Mouse (Mus musculus) urinary bladder, postnatal 0 days (tissue): Measurements from ENCODE around the gene Eif4e3. TPM values are rescaled to one million over a fixed set of nuclear protein-coding genes. Genes with fewer than 3 reads are reported as not detected.

ENCODE experiments used
- polyA plus RNA-seq: library from polyadenylated mRNA; unstranded; fragments of >200 nt; fragmentation: Nextera tagmentation; extraction: Ambion mirVana; gene quantifications from 2 replicates; pipeline ENCODE4 v1.2.1, GENCODE M21; 2015

Eif4e3 gene
- polyA plus RNA-seq = 11.2 and 12.3 TPM in 2 replicates

GRCm38 (mm10) chr6:99666318-99667171, at the start of gene Eif4e3, which contains the start of gene Gm20696:
Gene Eif4e3, minus strand, starts transcription at chr6:99666771.
Gene Gm20696, minus strand, starts transcription at chr6:99666797.

DNA sequence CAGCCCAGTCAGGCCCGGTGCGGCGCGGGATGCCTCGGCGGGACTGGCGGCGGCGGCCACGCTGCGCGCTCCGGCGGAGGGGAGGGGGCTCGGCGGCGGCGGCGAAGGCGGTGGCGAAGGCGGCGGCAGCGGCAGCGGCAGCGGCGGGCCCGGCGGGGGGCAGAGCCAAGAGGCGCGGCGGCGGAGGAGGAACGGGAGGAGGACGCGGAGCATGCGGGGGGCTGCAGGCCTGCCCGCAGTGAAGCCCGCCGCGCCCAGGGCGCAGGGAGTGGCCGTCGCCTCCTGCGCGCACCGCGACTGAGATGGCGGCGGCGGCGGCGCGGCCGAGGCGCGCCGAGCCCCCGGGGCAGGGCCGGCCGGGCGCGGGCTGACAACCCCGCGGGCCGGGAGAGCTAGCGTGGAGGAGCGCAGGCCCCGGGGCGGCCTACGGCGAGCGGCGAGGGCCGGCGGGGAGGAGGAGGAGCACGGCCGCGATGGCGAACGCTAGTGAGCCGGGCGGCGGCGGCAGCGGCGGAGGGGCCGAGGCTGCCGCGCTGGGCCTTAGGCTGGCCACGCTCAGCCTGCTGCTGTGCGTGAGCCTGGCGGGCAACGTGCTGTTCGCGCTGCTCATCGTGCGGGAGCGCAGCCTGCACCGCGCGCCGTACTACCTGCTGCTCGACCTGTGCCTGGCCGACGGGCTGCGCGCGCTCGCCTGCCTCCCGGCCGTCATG, 25.8 kb upstream of the Eif4e3 start, which contains the start of gene Gpr27:
Gene Gpr27 (plus strand): TSS at position 474 of the 710 bp plus-strand sequence.

Other genes with a start within 250 kb of the Eif4e3 start
- 55.4 and 56.9 TPM in 2 replicates for gene Foxp1, start 144.1 kb downstream of the Eif4e3 start, polyA plus RNA-seq
- 1.0 and 1.5 TPM in 2 replicates for gene Gm20696, start within 50 bp of the Eif4e3 start, polyA plus RNA-seq
- gene Gpr27, start 25.9 kb upstream of the Eif4e3 start, polyA plus RNA-seq = 2.1 TPM in 2 replicates
- 0.17 and 0.25 TPM in 2 replicates for gene Prok2, start 59.6 kb upstream of the Eif4e3 start, polyA plus RNA-seq